In the genomic region with DNA sequence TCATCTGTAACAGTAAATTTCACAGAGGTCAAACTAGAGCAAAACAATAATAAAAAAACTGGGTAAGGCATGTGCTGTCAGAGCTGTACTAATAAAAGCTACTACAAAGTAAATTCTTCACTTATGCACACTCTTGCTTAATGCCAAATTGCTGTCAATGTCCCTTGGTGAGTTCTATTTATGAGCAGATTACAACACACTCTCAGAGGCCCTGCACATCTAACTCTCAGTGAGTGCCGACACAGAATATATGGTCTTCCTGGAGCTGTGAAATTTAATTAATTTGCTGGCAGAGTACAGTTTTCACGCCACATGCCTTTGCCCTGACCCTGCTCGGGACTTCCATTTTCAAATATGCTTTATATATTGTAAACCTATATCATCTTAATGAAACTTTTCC, we compare ENCODE assay signal across 17 mouse cellular contexts.
DNase-seq lines count a peak whose midpoint lies in the region; ATAC-seq lines count a peak whose summit lies in the region.
"Had no signal": no experiment of that assay in that cellular context is flagged by ENCODE, and none has a peak within 500 bp of the region (broad histone marks: within the 10 kb centered on the region; RNA-seq: fewer than 3 reads in every experiment).

No protein-coding gene starts in this region.

- peak; percentile 27 for DNase-seq in embryonic facial prominence, embryonic 14.5 days (ENCODE audit: low spot score)
- DNase-seq in embryonic facial prominence, embryonic 10.5 days (ENCODE audit: low spot score): no peak
- peak; percentile 46 for DNase-seq in 416B (ENCODE audit: low read depth)
- DNase-seq in heart, postnatal 4 days: peak; percentile 8
- DNase-seq in gastrocnemius, postnatal 36 days: no peak
- DNase-seq in frontal cortex, postnatal 14 days (ENCODE audit: low spot score in 2 of 2): no peak
- DNase-seq: cerebellum, adult 8-10 months; embryo, embryonic 11 days; kidney, adult 11 months; kidney, postnatal 36 days; lung, adult 18-20 months; thymus, postnatal 14 days had no signal

- no peak overlapping the region for H3K4me3 ChIP-seq in embryonic facial prominence, embryonic 14.5 days (ENCODE audit: low read depth, low read length)
- H3K4me3 ChIP-seq in embryonic facial prominence, embryonic 10.5 days: no peak overlapping the region
- H3K4me3 ChIP-seq in intestine, embryonic 16.5 days (ENCODE audit: low read length): no peak overlapping the region
- no peak overlapping the region for H3K4me3 ChIP-seq in intestine, embryonic 15.5 days (replicated peaks)
- H3K4me3 ChIP-seq: erythroblast, embryonic 14.5 days; limb, embryonic 15.5 days; stomach, embryonic 15.5 days had no signal

- H3K4me2 ChIP-seq in embryonic facial prominence, embryonic 14.5 days (ENCODE audit: low read depth, low read length): no peak overlapping the region
- H3K4me2 ChIP-seq in intestine, embryonic 16.5 days (ENCODE audit: low read depth, low read length): no peak overlapping the region
- H3K4me2 ChIP-seq in intestine, embryonic 15.5 days (replicated peaks): no peak overlapping the region
- H3K4me2 ChIP-seq: limb, embryonic 15.5 days; stomach, embryonic 15.5 days had no signal

- no peak for ATAC-seq in embryonic facial prominence, embryonic 14.5 days (ENCODE audit: low read depth)
- ATAC-seq in intestine, embryonic 16.5 days: peak; percentile 36; the same call in 1 of the 2 replicates
- no peak for ATAC-seq in intestine, embryonic 15.5 days

- no peaks in the 10 kb centered on the region for H3K27me3 ChIP-seq in embryonic facial prominence, embryonic 14.5 days (replicated peaks; ENCODE audit: control insufficient read depth, insufficient read depth, low read length)
- no peaks in the 10 kb centered on the region for H3K27me3 ChIP-seq in embryonic facial prominence, embryonic 10.5 days (replicated peaks; ENCODE audit: low read depth, poor library complexity, severe bottlenecking)
- H3K27me3 ChIP-seq in intestine, embryonic 16.5 days (replicated peaks; ENCODE audit: control insufficient read depth, insufficient read depth, low read length): no peaks in the 10 kb centered on the region
- no peaks in the 10 kb centered on the region for H3K27me3 ChIP-seq in intestine, embryonic 15.5 days (replicated peaks)
- H3K27me3 ChIP-seq: limb, embryonic 15.5 days; stomach, embryonic 15.5 days had no signal

- H3K36me3 ChIP-seq in embryonic facial prominence, embryonic 14.5 days (ENCODE audit: control insufficient read depth, insufficient read depth, low read length): 0 out of 2 replicates have a peak, but pooled peaks cover 4% of the 10 kb centered on the region
- H3K36me3 ChIP-seq in embryonic facial prominence, embryonic 10.5 days (replicated peaks): no peaks in the 10 kb centered on the region
- H3K36me3 ChIP-seq in intestine, embryonic 16.5 days (ENCODE audit: control insufficient read depth, insufficient read depth, low read length): no peaks in the 10 kb centered on the region
- no peaks in the 10 kb centered on the region for H3K36me3 ChIP-seq in intestine, embryonic 15.5 days
- H3K36me3 ChIP-seq: limb, embryonic 15.5 days; stomach, embryonic 15.5 days had no signal

- no peak overlapping the region for H3K9ac ChIP-seq in embryonic facial prominence, embryonic 14.5 days (ENCODE audit: low read depth, low read length)
- no peak overlapping the region for H3K9ac ChIP-seq in intestine, embryonic 16.5 days (ENCODE audit: low read depth, low read length)
- H3K9ac ChIP-seq in intestine, embryonic 15.5 days: no peak overlapping the region
- H3K9ac ChIP-seq: limb, embryonic 15.5 days; stomach, embryonic 15.5 days had no signal

- 56% methylated on average over 3 of the region's 3 CpGs for WGBS in embryonic facial prominence, embryonic 14.5 days
- 78% methylated on average over 3 of the region's 3 CpGs for WGBS in embryonic facial prominence, embryonic 10.5 days
- WGBS in intestine, embryonic 16.5 days: 54% methylated on average over 3 of the region's 3 CpGs
- 68% methylated on average over 3 of the region's 3 CpGs for WGBS in intestine, embryonic 15.5 days

- no peak overlapping the region for H3K27ac ChIP-seq in embryonic facial prominence, embryonic 14.5 days (replicated peaks; ENCODE audit: low read depth, low read length)
- no peak overlapping the region for H3K27ac ChIP-seq in embryonic facial prominence, embryonic 10.5 days (replicated peaks)
- H3K27ac ChIP-seq in intestine, embryonic 16.5 days (ENCODE audit: low read length): no peak overlapping the region
- H3K27ac ChIP-seq in intestine, embryonic 15.5 days: no peak overlapping the region
- H3K27ac ChIP-seq: limb, embryonic 15.5 days; stomach, embryonic 15.5 days had no signal

- no peaks in the 10 kb centered on the region for H3K9me3 ChIP-seq in embryonic facial prominence, embryonic 14.5 days (ENCODE audit: control insufficient read depth, low read length)
- H3K9me3 ChIP-seq in embryonic facial prominence, embryonic 10.5 days: no peaks in the 10 kb centered on the region
- no peaks in the 10 kb centered on the region for H3K9me3 ChIP-seq in intestine, embryonic 16.5 days (ENCODE audit: control insufficient read depth, low read length)
- no peaks in the 10 kb centered on the region for H3K9me3 ChIP-seq in intestine, embryonic 15.5 days
- H3K9me3 ChIP-seq: limb, embryonic 15.5 days; stomach, embryonic 15.5 days had no signal

- no peaks in the 10 kb centered on the region for H3K4me1 ChIP-seq in embryonic facial prominence, embryonic 14.5 days (ENCODE audit: control insufficient read depth, insufficient read depth, low read length)
- H3K4me1 ChIP-seq in embryonic facial prominence, embryonic 10.5 days: no peaks in the 10 kb centered on the region
- H3K4me1 ChIP-seq in intestine, embryonic 16.5 days (ENCODE audit: control insufficient read depth, insufficient read depth, low read length): no peaks in the 10 kb centered on the region
- no peaks in the 10 kb centered on the region for H3K4me1 ChIP-seq in intestine, embryonic 15.5 days (replicated peaks)
- H3K4me1 ChIP-seq: stomach, embryonic 15.5 days had no signal

- intact Hi-C loops in gastrocnemius, postnatal 36 days (cut with DNase I): no loop called here

Comparison
In these comparisons a context has a peak if more than half of its experiments do, and no peak if none do; other contexts are left out.
1. DNase-seq: peak in embryonic facial prominence, embryonic 14.5 days (single experiment), 416B (single experiment) and heart, postnatal 4 days (single experiment); none in embryonic facial prominence, embryonic 10.5 days (single experiment), gastrocnemius, postnatal 36 days (0 of 2) and frontal cortex, postnatal 14 days (0 of 2).